Mouse (Mus musculus): ENCODE results near the gene Notch4. TPM values are rescaled to one million over a fixed set of nuclear protein-coding genes. Genes with fewer than 3 reads are reported as not detected.

Gene Notch4
- polyA plus RNA-seq, 1 experiment from 2014 or later, result 2.9 TPM

DNA sequence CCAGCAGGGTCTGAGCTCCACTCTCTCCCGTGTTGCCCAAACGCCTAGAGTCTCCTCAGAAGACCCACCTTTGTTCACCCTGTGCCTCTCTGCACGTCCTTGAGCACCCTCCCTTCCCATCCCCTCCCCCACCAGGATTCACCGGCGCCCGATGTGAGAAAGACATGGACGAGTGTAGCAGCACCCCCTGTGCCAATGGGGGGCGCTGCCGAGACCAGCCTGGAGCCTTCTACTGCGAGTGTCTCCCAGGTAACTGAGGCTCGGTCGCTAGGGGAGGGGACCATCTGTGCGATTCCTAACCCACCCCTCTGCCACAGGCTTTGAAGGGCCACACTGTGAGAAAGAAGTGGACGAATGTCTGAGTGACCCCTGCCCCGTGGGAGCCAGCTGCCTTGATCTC lies 8.3 kb downstream of the Notch4 start:
- H3K4me3 ChIP-seq (replicated peaks), result no peak overlapping the region
- H3K9me3 ChIP-seq, result no peaks in the 10 kb centered on the region
- H3K36me3 ChIP-seq, result no peaks in the 10 kb centered on the region
- no peak for ATAC-seq
- no peak overlapping the region for H3K27ac ChIP-seq
- no peaks in the 10 kb centered on the region for H3K27me3 ChIP-seq (replicated peaks)
- no peak overlapping the region for H3K4me2 ChIP-seq (replicated peaks)
- peaks cover 9% of the 10 kb centered on the region; the same call in 1 of the 2 replicates for H3K4me1 ChIP-seq (replicated peaks)
- WGBS, result 12% methylated on average over 15 of the region's 15 CpGs
- H3K9ac ChIP-seq, result no peak overlapping the region

DNA sequence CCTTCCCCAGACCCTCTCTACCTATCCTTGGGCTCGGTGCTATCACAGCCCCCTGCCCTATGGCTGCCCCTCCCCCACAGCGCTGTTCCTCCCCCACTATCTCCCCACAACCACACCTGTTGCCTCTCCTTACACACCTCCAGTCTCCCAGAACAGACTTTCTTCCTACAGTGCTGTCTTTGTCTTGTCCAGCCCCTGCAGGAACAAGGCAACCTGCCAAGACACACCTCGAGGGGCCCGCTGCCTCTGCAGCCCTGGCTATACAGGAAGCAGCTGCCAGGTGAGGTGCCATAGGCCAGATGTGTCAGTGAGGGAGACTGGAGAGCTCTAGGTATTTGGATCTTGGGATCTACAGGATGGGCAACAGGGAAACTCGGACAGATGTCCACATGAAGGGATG lies 12.5 kb downstream of the Notch4 start:
- H3K27ac ChIP-seq, result peak overlapping the region; percentile 66
- WGBS, result 60% methylated on average over 5 of the region's 5 CpGs
- H3K4me3 ChIP-seq (replicated peaks), result no peak overlapping the region
- H3K9ac ChIP-seq, result no peak overlapping the region
- no peaks in the 10 kb centered on the region for H3K27me3 ChIP-seq (replicated peaks)
- ATAC-seq, result peak; percentile 89
- H3K36me3 ChIP-seq, result no peaks in the 10 kb centered on the region
- H3K4me2 ChIP-seq (replicated peaks), result no peak overlapping the region
- H3K9me3 ChIP-seq, result no peaks in the 10 kb centered on the region
- peaks cover 9% of the 10 kb centered on the region; the same call in 1 of the 2 replicates for H3K4me1 ChIP-seq (replicated peaks)

DNA sequence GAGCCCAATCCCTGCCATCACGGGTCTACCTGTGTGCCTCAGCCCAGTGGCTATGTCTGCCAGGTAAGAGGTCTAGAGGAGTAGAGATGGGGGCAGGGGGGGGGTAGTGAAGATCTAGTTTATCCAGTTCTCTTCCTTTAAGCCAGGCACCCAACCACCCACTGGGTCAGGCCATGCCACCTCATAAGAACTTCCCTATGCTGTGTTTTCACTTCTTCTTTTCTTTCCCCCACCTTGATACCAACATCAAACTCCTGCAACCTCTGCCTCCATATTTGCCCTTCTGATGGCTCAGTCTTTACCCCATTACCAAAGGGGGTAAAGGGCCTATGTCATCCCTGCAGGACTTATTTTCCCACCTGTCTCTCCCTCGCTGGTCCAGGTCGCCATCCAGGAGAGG lies 14.0 kb downstream of the Notch4 start:
- Histone ChIP-seq H3K4me2 (replicated peaks) (no peak overlapping the region), H3K9me3 (no peaks in the 10 kb centered on the region), H3K36me3 (no peaks in the 10 kb centered on the region), H3K4me1 (replicated peaks) (peaks cover 7% of the 10 kb centered on the region; the same call in 1 of the 2 replicates), H3K4me3 (replicated peaks) (no peak overlapping the region), H3K27me3 (replicated peaks) (no peaks in the 10 kb centered on the region), H3K9ac (no peak overlapping the region), H3K27ac (no peak overlapping the region)
- WGBS, result 93% methylated on average over 3 of the region's 3 CpGs
- no peak for ATAC-seq

DNA sequence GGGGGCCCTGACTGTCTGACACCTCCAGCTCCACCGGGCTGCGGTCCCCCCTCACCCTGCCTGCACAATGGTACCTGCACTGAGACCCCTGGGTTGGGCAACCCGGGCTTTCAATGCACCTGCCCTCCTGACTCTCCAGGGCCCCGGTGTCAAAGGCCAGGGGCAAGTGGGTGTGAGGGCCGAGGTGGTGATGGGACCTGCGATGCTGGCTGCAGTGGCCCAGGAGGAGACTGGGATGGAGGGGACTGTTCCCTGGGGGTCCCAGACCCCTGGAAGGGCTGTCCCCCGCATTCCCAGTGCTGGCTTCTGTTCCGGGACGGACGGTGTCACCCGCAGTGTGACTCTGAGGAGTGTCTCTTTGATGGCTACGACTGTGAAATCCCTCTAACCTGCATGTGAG lies 18.5 kb downstream of the Notch4 start:
- no peaks in the 10 kb centered on the region for H3K36me3 ChIP-seq
- no peak for ATAC-seq
- H3K4me2 ChIP-seq (replicated peaks), result no peak overlapping the region
- no peaks in the 10 kb centered on the region for H3K27me3 ChIP-seq (replicated peaks)
- H3K27ac ChIP-seq, result no peak overlapping the region
- H3K9ac ChIP-seq, result no peak overlapping the region
- H3K4me3 ChIP-seq (replicated peaks), result no peak overlapping the region
- WGBS, result 82% methylated on average over 12 of the region's 12 CpGs
- H3K9me3 ChIP-seq, result no peaks in the 10 kb centered on the region
- H3K4me1 ChIP-seq (replicated peaks), result peaks cover 8% of the 10 kb centered on the region; the same call in 1 of the 2 replicates

DNA sequence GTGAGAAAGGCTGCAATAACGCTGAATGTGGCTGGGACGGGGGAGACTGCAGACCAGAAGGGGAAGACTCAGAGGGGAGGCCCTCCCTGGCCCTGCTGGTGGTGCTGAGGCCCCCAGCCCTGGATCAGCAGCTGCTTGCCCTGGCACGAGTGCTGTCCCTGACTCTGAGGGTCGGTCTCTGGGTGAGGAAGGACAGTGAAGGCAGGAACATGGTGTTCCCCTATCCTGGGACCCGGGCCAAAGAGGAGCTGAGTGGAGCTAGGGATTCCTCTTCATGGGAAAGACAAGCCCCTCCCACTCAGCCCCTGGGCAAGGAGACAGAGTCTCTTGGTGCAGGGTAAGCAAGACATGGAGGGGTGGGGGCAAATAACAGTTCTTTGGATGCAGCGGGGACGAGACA lies 19.3 kb downstream of the Notch4 start:
- no peak overlapping the region for H3K9ac ChIP-seq
- ATAC-seq, result no peak
- 55% methylated on average over 7 of the region's 7 CpGs for WGBS
- H3K9me3 ChIP-seq, result no peaks in the 10 kb centered on the region
- no peak overlapping the region for H3K4me3 ChIP-seq (replicated peaks)
- peaks cover 11% of the 10 kb centered on the region for H3K4me1 ChIP-seq (replicated peaks)
- no peaks in the 10 kb centered on the region for H3K36me3 ChIP-seq
- no peak overlapping the region for H3K4me2 ChIP-seq (replicated peaks)
- no peak overlapping the region for H3K27ac ChIP-seq
- no peaks in the 10 kb centered on the region for H3K27me3 ChIP-seq (replicated peaks)

DNA sequence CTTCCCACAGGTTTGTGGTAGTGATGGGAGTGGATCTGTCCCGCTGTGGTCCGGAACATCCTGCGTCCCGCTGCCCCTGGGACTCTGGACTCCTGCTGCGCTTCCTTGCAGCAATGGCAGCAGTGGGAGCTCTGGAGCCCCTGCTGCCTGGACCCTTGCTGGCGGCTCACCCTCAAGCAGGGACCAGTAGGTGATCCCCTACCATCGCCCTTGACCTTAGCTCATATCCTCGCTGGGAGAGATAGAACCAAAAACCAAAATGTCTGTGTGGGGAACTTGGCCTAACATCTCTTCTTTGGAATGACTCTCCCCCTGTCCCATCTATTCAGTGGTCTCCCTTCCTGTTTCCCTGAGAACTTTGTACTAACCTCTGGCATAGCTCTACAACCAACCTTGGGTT lies 19.8 kb downstream of the Notch4 start:
- WGBS, result 88% methylated on average over 8 of the region's 8 CpGs
- H3K36me3 ChIP-seq, result no peaks in the 10 kb centered on the region
- no peak for ATAC-seq

DNA sequence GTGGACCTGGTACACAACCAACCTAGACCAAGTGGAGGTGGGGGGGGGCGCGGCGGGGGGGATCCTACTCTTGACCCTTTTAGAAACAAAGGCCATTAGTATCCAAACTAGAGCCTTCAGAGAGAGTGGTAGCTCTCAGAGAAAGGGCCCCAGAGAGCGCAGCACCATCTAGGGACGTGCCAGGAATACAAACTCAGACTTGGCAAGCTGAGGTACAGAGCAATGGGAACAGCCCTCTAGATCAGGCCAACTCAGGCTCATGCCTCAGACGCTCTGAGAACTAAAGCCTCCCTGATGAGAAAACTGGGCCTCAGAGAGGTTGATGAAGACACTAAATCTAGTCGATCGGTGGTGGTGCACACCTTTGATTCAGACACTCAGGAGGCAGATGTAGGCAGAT lies 21.1 kb downstream of the Notch4 start:
- 88% methylated on average over 8 of the region's 8 CpGs for WGBS
- Histone ChIP-seq H3K27me3 (replicated peaks) (no peaks in the 10 kb centered on the region), H3K9me3 (no peaks in the 10 kb centered on the region), H3K9ac (no peak overlapping the region), H3K27ac (no peak overlapping the region), H3K4me2 (replicated peaks) (no peak overlapping the region), H3K4me3 (replicated peaks) (no peak overlapping the region), H3K36me3 (no peaks in the 10 kb centered on the region), H3K4me1 (replicated peaks) (peaks cover 26% of the 10 kb centered on the region)
- ATAC-seq, result no peak

More for the DNA sequence above, 19.8 kb downstream of the Notch4 start:
- H3K9ac ChIP-seq, result no peak overlapping the region
- H3K4me2 ChIP-seq (replicated peaks), result no peak overlapping the region
- peaks cover 16% of the 10 kb centered on the region for H3K4me1 ChIP-seq (replicated peaks)
- no peaks in the 10 kb centered on the region for H3K27me3 ChIP-seq (replicated peaks)
- H3K27ac ChIP-seq, result no peak overlapping the region
- no peaks in the 10 kb centered on the region for H3K9me3 ChIP-seq
- no peak overlapping the region for H3K4me3 ChIP-seq (replicated peaks)

DNA sequence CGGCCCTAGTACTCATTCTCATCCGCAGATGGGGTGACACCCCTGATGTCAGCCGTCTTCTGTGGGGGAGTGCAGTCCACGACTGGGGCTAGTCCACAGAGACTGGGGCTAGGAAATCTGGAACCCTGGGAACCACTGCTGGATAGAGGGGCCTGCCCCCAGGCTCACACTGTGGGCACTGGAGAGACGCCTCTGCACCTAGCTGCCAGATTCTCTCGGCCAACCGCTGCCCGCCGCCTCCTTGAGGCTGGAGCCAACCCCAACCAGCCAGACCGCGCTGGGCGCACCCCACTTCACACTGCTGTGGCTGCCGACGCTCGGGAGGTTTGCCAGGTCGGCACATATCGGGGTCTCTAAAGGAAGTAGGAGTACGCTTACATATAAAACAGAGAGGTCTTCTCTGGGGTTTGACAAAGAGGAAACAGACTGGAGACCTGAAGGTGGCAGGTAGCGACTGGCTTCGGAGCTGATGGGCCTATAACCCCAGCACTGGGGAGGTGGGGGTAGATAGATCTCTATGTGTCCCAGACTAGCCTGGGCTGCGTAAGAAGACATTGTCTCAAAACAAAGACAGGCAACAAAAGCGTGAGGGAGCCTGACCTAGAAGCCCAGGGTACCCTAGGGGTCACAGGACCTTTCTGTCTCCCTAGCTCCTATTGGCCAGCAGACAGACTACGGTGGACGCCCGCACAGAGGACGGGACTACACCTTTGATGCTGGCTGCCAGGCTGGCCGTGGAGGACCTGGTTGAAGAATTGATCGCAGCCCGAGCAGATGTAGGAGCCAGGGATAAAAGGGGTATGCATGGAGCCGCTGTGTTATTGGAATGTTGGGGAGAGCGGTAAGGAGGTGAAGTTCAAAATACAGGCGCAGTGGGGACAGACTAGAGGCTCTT lies 22.1 kb downstream of the Notch4 start:
- ATAC-seq, result no peak

DNA sequence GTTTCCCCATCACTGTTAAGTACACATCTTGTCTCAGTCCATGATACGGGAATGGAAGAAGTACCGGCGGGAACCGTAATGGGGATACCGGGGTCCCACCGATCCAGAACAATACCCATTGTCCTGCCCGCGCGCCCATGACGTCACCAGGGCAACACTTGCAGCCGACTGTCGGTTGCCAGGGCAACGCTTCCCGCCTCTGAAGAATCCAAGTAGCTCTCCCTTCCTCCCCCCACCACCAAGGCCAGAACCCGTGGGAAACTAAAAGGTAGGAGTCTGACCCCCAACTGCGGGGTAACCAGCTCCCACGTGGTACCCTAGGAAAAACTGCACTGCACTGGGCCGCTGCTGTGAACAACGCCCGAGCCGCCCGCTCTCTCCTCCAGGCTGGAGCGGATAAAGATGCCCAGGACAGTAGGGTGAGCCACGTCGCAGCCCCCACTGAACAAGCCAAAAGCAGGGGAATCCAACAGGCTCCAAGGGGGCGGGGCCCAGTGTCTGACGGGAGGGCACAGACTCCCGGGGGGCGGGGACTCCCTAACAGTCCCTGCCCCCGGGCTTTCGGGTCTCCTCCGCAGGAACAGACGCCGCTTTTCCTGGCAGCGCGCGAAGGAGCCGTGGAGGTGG lies 22.8 kb downstream of the Notch4 start:
- H3K4me2 ChIP-seq (replicated peaks), result peak overlapping the region; percentile 82
- peak overlapping the region; percentile 96 for H3K9ac ChIP-seq
- H3K4me3 ChIP-seq (replicated peaks), result peak overlapping the region; percentile 65
- no peaks in the 10 kb centered on the region for H3K36me3 ChIP-seq
- ATAC-seq, result peak; percentile 88
- peak overlapping the region; percentile 94 for H3K27ac ChIP-seq
- H3K4me1 ChIP-seq (replicated peaks), result peaks cover 43% of the 10 kb centered on the region
- H3K27me3 ChIP-seq (replicated peaks), result no peaks in the 10 kb centered on the region
- WGBS, result under 1% methylated on average over 38 of the region's 38 CpGs
- H3K9me3 ChIP-seq, result no peaks in the 10 kb centered on the region

More for the DNA sequence above, 22.1 kb downstream of the Notch4 start:
- Histone ChIP-seq H3K27ac (peak overlapping the region; percentile 94), H3K36me3 (no peaks in the 10 kb centered on the region), H3K4me3 (replicated peaks) (peak overlapping the region; percentile 65), H3K27me3 (replicated peaks) (no peaks in the 10 kb centered on the region), H3K9me3 (no peaks in the 10 kb centered on the region), H3K4me1 (replicated peaks) (peaks cover 36% of the 10 kb centered on the region), H3K9ac (peak overlapping the region; percentile 96), H3K4me2 (replicated peaks) (peak overlapping the region; percentile 82)
- WGBS, result 31% methylated on average over 32 of the region's 32 CpGs

DNA sequence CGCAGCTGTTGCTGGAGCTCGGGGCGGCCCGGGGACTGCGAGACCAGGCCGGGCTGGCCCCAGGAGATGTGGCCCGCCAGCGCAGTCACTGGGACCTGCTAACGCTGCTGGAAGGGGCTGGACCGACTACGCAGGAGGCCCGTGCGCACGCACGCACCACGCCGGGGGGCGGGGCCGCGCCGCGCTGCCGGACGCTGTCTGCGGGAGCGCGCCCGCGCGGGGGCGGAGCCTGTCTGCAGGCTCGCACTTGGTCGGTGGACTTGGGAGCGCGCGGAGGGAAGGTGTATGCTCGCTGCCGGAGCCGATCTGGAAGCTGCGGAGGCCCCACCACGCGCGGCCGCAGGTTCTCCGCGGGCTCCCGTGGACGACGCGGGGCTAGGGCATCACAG lies 23.3 kb downstream of the Notch4 start:
- Histone ChIP-seq H3K9me3 (no peaks in the 10 kb centered on the region), H3K9ac (peak overlapping the region; percentile 96), H3K4me2 (replicated peaks) (peak overlapping the region; percentile 82), H3K27me3 (replicated peaks) (no peaks in the 10 kb centered on the region), H3K4me1 (replicated peaks) (peaks cover 43% of the 10 kb centered on the region), H3K36me3 (no peaks in the 10 kb centered on the region), H3K4me3 (replicated peaks) (peak overlapping the region; percentile 65), H3K27ac (peak overlapping the region; percentile 94)
- under 1% methylated on average over 50 of the region's 50 CpGs for WGBS
- ATAC-seq, result peak; percentile 90

DNA sequence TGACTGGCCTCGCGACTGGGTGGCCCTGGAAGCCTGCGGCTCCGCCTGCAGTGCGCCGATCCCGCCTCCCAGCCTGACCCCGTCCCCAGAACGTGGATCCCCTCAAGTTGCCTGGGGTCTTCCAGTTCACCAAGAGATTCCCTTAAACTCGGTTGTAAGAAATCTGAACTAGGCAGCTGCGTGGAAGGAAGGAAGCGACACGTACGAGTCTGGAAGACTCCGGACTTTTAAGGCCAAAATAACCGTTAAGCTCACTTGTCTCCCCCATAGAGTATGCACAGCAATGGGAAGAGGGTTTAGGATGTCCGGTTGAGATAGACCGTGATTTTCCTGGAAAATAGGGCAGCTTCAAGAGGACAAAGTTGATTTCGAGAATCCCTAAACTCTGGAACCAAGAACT lies 23.7 kb downstream of the Notch4 start:
- H3K36me3 ChIP-seq, result no peaks in the 10 kb centered on the region
- H3K4me1 ChIP-seq (replicated peaks), result peaks cover 43% of the 10 kb centered on the region
- no peaks in the 10 kb centered on the region for H3K9me3 ChIP-seq
- H3K4me2 ChIP-seq (replicated peaks), result peak overlapping the region; percentile 82
- peak overlapping the region; percentile 96 for H3K9ac ChIP-seq
- no peaks in the 10 kb centered on the region for H3K27me3 ChIP-seq (replicated peaks)
- peak overlapping the region; percentile 94 for H3K27ac ChIP-seq
- WGBS, result 3% methylated on average over 19 of the region's 19 CpGs
- ATAC-seq, result no peak
- peak overlapping the region; percentile 65 for H3K4me3 ChIP-seq (replicated peaks)

DNA sequence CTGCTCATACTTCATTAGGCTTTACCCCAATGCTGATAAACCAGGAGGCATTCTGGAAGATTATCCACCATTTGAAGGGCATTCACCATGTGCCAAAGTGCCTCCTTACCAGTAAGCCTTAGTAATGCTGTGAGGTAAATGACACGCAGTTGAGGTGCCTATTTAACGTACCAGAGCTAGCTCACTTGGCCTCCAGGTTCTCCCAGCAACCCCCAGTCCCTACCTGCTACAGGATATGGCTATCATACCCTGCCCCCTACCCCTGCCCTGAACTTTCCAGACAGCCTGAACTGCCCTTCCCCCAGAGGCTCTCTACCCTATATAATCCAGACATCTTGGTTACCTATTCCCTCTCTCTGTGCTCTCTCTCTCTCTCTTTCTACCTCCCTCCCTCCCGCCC lies 24.7 kb downstream of the Notch4 start:
- H3K4me3 ChIP-seq (replicated peaks), result no peak overlapping the region
- WGBS, result 69% methylated on average over 3 of the region's 3 CpGs
- no peak for ATAC-seq

More for the DNA sequence above, 24.7 kb downstream of the Notch4 start:
- H3K9me3 ChIP-seq, result no peaks in the 10 kb centered on the region
- no peak overlapping the region for H3K9ac ChIP-seq
- H3K4me1 ChIP-seq (replicated peaks), result peaks cover 48% of the 10 kb centered on the region
- peak overlapping the region; percentile 82; the same call in 1 of the 2 replicates for H3K4me2 ChIP-seq (replicated peaks)
- H3K27me3 ChIP-seq (replicated peaks), result no peaks in the 10 kb centered on the region
- no peaks in the 10 kb centered on the region for H3K36me3 ChIP-seq
- H3K27ac ChIP-seq, result no peak overlapping the region
